Mouse (Mus musculus) limb, embryonic 12.5 days (tissue): ENCODE measurements around the gene Eef1a2. TPM values are rescaled to one million over a fixed set of nuclear protein-coding genes. Genes with fewer than 3 reads are reported as not detected.

Experiments
- ATAC-seq: fragments of 200-750 bp; cut with Nextera tagmentation; 2 replicates; pipeline ENCODE4 v1.8.0; 2017; ENCODE audit warnings: low read depth, moderate TSS enrichment; ENCODE audit not compliant: insufficient number of reproducible peaks, insufficient read depth, low FRiP score, low TSS enrichment
- H3K27ac ChIP-seq: fragments of 300-500 bp; sonication (generic); 2 replicates; pipeline ENCODE4 v1.5.1; 2016; ENCODE audit warnings: mild to moderate bottlenecking, moderate library complexity
- H3K27me3 ChIP-seq: fragments of 300-500 bp; sonication (generic); 2 replicates; pipeline ENCODE4 v1.6.1; 2016; ENCODE audit warnings: mild to moderate bottlenecking, moderate library complexity
- H3K36me3 ChIP-seq: fragments of 300-500 bp; sonication (generic); 2 replicates; pipeline ENCODE4 v1.6.1; 2016; ENCODE audit warnings: mild to moderate bottlenecking, moderate library complexity
- H3K4me1 ChIP-seq: fragments of 300-500 bp; sonication (generic); replicated peaks from 2 replicates; pipeline ENCODE4 v1.6.1; 2016
- H3K4me2 ChIP-seq: fragments of 300-500 bp; sonication (generic); 2 replicates; pipeline ENCODE4 v1.6.1; 2016; ENCODE audit warnings: mild to moderate bottlenecking, moderate library complexity
- H3K4me3 ChIP-seq: fragments of 300-500 bp; sonication (generic); replicated peaks from 2 replicates; pipeline ENCODE4 v1.5.1; 2016; ENCODE audit warnings: mild to moderate bottlenecking
- H3K9ac ChIP-seq: fragments of 300-500 bp; sonication (generic); replicated peaks from 2 replicates; pipeline ENCODE4 v1.6.1; 2016; ENCODE audit warnings: mild to moderate bottlenecking, moderate library complexity
- H3K9me3 ChIP-seq: fragments of 300-500 bp; sonication (generic); 2 replicates; pipeline ENCODE4 v1.6.1; 2016; ENCODE audit warnings: mild to moderate bottlenecking, moderate library complexity
- WGBS: fragments of 180-500 bp; shearing (Covaris S2); methylation state at CpG from one replicate; pipeline ENCODE4 v1.1.7; 2016; 5-methylcytosine and 5-hydroxymethylcytosine counted together
- polyA plus RNA-seq: library from polyadenylated mRNA; unstranded; fragments of >200 nt; fragmentation: Nextera tagmentation; extraction: Ambion mirVana; gene quantifications from 2 replicates; pipeline ENCODE4 v1.2.1, GENCODE M21; 2016

The Eef1a2 gene
- polyA plus RNA-seq, 1 experiment from 2014 or later = 0.10 TPM

- no peak for ATAC-seq
- no peak overlapping the region; the same call in 1 of the 2 replicates for H3K9ac ChIP-seq
Observed at GRCm38 (mm10) chr2:181188681-181189080, 31.9 kb upstream of the Eef1a2 start.

GRCm38 (mm10) chr2:181187121-181188000 lies 30.5 kb upstream of the Eef1a2 start, which contains the start of gene Ppdpf:
TSS of gene Ppdpf (plus strand) at chr2:181187247.
- peak within 1 kb of the TSS; percentile 69 for H3K4me3 ChIP-seq
- peaks cover 13% of the 10 kb centered on the region for H3K36me3 ChIP-seq
- H3K9ac ChIP-seq = peak within 1 kb of the TSS; percentile 94
- under 1% methylated on average over 64 of the region's 64 CpGs for whole genome bisulfite sequencing
- H3K4me1 ChIP-seq = peaks cover 7% of the 10 kb centered on the region
- no peaks in the 10 kb centered on the region for H3K9me3 ChIP-seq
- H3K4me2 ChIP-seq = peak within 1 kb of the TSS; percentile 69
- peak; percentile 96 for ATAC-seq
- peak within 1 kb of the TSS; percentile 97 for H3K27ac ChIP-seq
- no peaks in the 10 kb centered on the region for H3K27me3 ChIP-seq

More at GRCm38 (mm10) chr2:181188681-181189080, 31.9 kb upstream of the Eef1a2 start:
- H3K27ac ChIP-seq = peak overlapping the region; percentile 69
- no peaks in the 10 kb centered on the region for H3K9me3 ChIP-seq
- H3K4me1 ChIP-seq = peaks cover 7% of the 10 kb centered on the region
- H3K36me3 ChIP-seq = peaks cover 13% of the 10 kb centered on the region
- WGBS = 31% methylated on average over 2 of the region's 2 CpGs
- no peaks in the 10 kb centered on the region for H3K27me3 ChIP-seq
- H3K4me3 ChIP-seq = peak overlapping the region; percentile 69
- H3K4me2 ChIP-seq = peak overlapping the region; percentile 69

- H3K27me3 ChIP-seq = no peaks in the 10 kb centered on the region
- H3K36me3 ChIP-seq = peaks cover 13% of the 10 kb centered on the region
- peak overlapping the region; percentile 69 for H3K4me3 ChIP-seq
- under 1% methylated on average over 14 of the region's 14 CpGs for WGBS
- peak overlapping the region; percentile 69 for H3K4me2 ChIP-seq
- H3K4me1 ChIP-seq = peaks cover 7% of the 10 kb centered on the region
- peak overlapping the region; percentile 94 for H3K9ac ChIP-seq
- ATAC-seq = peak; percentile 77
- H3K27ac ChIP-seq = peak overlapping the region; percentile 97
- no peaks in the 10 kb centered on the region for H3K9me3 ChIP-seq
Observed at GRCm38 (mm10) chr2:181186635-181187034, 29.8 kb upstream of the Eef1a2 start.

GRCm38 (mm10) chr2:181180898-181181297 lies 24.1 kb upstream of the Eef1a2 start:
- no peaks in the 10 kb centered on the region; the same call in 1 of the 2 replicates for H3K27me3 ChIP-seq
- no peak overlapping the region for H3K4me2 ChIP-seq
- ATAC-seq = no peak
- 82% methylated on average over 6 of the region's 6 CpGs for WGBS
- H3K9me3 ChIP-seq = no peaks in the 10 kb centered on the region
- H3K4me1 ChIP-seq = no peaks in the 10 kb centered on the region
- no peaks in the 10 kb centered on the region for H3K36me3 ChIP-seq
- H3K27ac ChIP-seq = no peak overlapping the region
- H3K4me3 ChIP-seq = no peak overlapping the region
- no peak overlapping the region for H3K9ac ChIP-seq

GRCm38 (mm10) chr2:181178471-181178870 lies 21.7 kb upstream of the Eef1a2 start:
- Histone ChIP-seq H3K27ac (no peak overlapping the region), H3K4me2 (no peak overlapping the region), H3K36me3 (no peaks in the 10 kb centered on the region), H3K4me3 (no peak overlapping the region), H3K4me1 (no peaks in the 10 kb centered on the region), H3K9me3 (no peaks in the 10 kb centered on the region), H3K9ac (no peak overlapping the region), H3K27me3 (no peaks in the 10 kb centered on the region; the same call in 1 of the 2 replicates)
- 83% methylated on average over 5 of the region's 5 CpGs for WGBS
- no peak for ATAC-seq

GRCm38 (mm10) chr2:181178015-181178414 lies 21.2 kb upstream of the Eef1a2 start:
- 73% methylated on average over 3 of the region's 3 CpGs for WGBS
- Histone ChIP-seq H3K27me3 (no peaks in the 10 kb centered on the region; the same call in 1 of the 2 replicates), H3K4me3 (no peak overlapping the region), H3K4me1 (no peaks in the 10 kb centered on the region), H3K9ac (no peak overlapping the region), H3K36me3 (no peaks in the 10 kb centered on the region), H3K4me2 (no peak overlapping the region), H3K9me3 (no peaks in the 10 kb centered on the region), H3K27ac (no peak overlapping the region)
- ATAC-seq = no peak

- H3K36me3 ChIP-seq = no peaks in the 10 kb centered on the region
- WGBS = 84% methylated on average over 3 of the region's 3 CpGs
- H3K4me2 ChIP-seq = no peak overlapping the region
- no peaks in the 10 kb centered on the region for H3K4me1 ChIP-seq
- no peak for ATAC-seq
- H3K9me3 ChIP-seq = no peaks in the 10 kb centered on the region
- H3K27me3 ChIP-seq = no peaks in the 10 kb centered on the region
- H3K27ac ChIP-seq = no peak overlapping the region
- H3K4me3 ChIP-seq = no peak overlapping the region
- no peak overlapping the region for H3K9ac ChIP-seq
Observed at GRCm38 (mm10) chr2:181174646-181175045, 17.8 kb upstream of the Eef1a2 start.

- no peaks in the 10 kb centered on the region for H3K36me3 ChIP-seq
- no peak overlapping the region for H3K4me2 ChIP-seq
- no peak for ATAC-seq
- no peaks in the 10 kb centered on the region for H3K4me1 ChIP-seq
- H3K9me3 ChIP-seq = 0 out of 2 replicates have a peak, but pooled peaks cover 5% of the 10 kb centered on the region
- H3K27me3 ChIP-seq = peaks cover 10% of the 10 kb centered on the region
- H3K9ac ChIP-seq = no peak overlapping the region
- no peak overlapping the region for H3K27ac ChIP-seq
- H3K4me3 ChIP-seq = no peak overlapping the region
- whole genome bisulfite sequencing = 85% methylated on average over 5 of the region's 5 CpGs
Observed at GRCm38 (mm10) chr2:181166469-181166868, 9.7 kb upstream of the Eef1a2 start.

- ATAC-seq = no peak
Observed at GRCm38 (mm10) chr2:181160821-181161220, 4.0 kb upstream of the Eef1a2 start.

GRCm38 (mm10) chr2:181159771-181160170 lies 3.0 kb upstream of the Eef1a2 start:
- Histone ChIP-seq H3K4me3 (no peak overlapping the region), H3K4me2 (no peak overlapping the region), H3K36me3 (no peaks in the 10 kb centered on the region), H3K9me3 (0 out of 2 replicates have a peak, but pooled peaks cover 5% of the 10 kb centered on the region), H3K9ac (no peak overlapping the region), H3K27ac (no peak overlapping the region), H3K4me1 (peaks cover 10% of the 10 kb centered on the region; the same call in 1 of the 2 replicates), H3K27me3 (peaks cover 54% of the 10 kb centered on the region)
- no peak for ATAC-seq
- WGBS = 0% methylated on average over 2 of the region's 2 CpGs

More at GRCm38 (mm10) chr2:181160821-181161220, 4.0 kb upstream of the Eef1a2 start:
- peaks cover 10% of the 10 kb centered on the region; the same call in 1 of the 2 replicates for H3K4me1 ChIP-seq
- H3K9ac ChIP-seq = no peak overlapping the region
- H3K4me3 ChIP-seq = no peak overlapping the region
- no peak overlapping the region for H3K27ac ChIP-seq
- H3K9me3 ChIP-seq = 0 out of 2 replicates have a peak, but pooled peaks cover 5% of the 10 kb centered on the region
- H3K27me3 ChIP-seq = peaks cover 50% of the 10 kb centered on the region
- H3K4me2 ChIP-seq = no peak overlapping the region
- no peaks in the 10 kb centered on the region for H3K36me3 ChIP-seq
- WGBS = 73% methylated on average over 4 of the region's 4 CpGs

- Histone ChIP-seq H3K4me2 (no peak overlapping the region), H3K27me3 (peaks cover 61% of the 10 kb centered on the region), H3K27ac (no peak overlapping the region), H3K4me1 (peaks cover 10% of the 10 kb centered on the region; the same call in 1 of the 2 replicates), H3K36me3 (no peaks in the 10 kb centered on the region), H3K4me3 (no peak overlapping the region), H3K9ac (no peak overlapping the region), H3K9me3 (0 out of 2 replicates have a peak, but pooled peaks cover 5% of the 10 kb centered on the region)
- WGBS = 57% methylated on average over 7 of the region's 7 CpGs
- no peak for ATAC-seq
Observed at GRCm38 (mm10) chr2:181159091-181159514, 2.3 kb upstream of the Eef1a2 start.
